Mouse (Mus musculus): ENCODE data around the gene Gm266. TPM values are rescaled to one million over a fixed set of nuclear protein-coding genes. Genes with fewer than 3 reads are reported as not detected.

Gm266 gene
- polyA plus RNA-seq, 1 experiment from 2014 or later: 0.62 TPM

GRCm38 (mm10) chr12:111503063-111503567 is 17.5 kb upstream of the Gm266 start:
- ATAC-seq (ENCODE audit: insufficient read depth): no peak
- Histone ChIP-seq H3K4me1 (replicated peaks) (peaks cover 21% of the 10 kb centered on the region), H3K27ac (replicated peaks) (no peak overlapping the region), H3K4me2 (no peak overlapping the region), H3K27me3 (peaks cover 71% of the 10 kb centered on the region), H3K36me3 (replicated peaks) (no peaks in the 10 kb centered on the region), H3K9me3 (replicated peaks) (no peaks in the 10 kb centered on the region), H3K9ac (no peak overlapping the region), H3K4me3 (replicated peaks) (no peak overlapping the region)
- 43% methylated on average over 12 of the region's 12 CpGs for WGBS (ENCODE audit: insufficient replicate concordance)

DNA sequence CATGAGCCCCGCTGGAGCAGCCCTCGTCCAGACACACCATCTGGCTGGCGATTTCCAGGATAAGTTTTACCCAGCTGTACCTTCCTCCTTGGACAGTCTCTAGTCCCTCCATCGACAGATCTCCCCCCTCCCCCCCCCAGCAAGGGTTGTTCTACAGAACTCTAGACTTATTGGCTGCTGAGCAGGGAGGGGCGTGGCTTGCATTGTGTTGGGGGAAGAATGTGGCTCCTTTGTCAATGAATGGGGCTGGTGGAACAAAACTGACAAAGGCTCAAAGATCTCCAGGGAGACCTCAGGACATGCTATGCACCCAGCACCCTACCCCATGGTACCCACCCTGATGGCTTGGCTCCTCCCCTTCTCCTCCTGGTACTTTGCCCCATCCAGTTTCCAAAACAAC is 15.1 kb upstream of the Gm266 start:
- no peak for ATAC-seq (ENCODE audit: insufficient read depth)
- Histone ChIP-seq H3K4me3 (replicated peaks) (no peak overlapping the region), H3K4me2 (no peak overlapping the region), H3K4me1 (replicated peaks) (peaks cover 12% of the 10 kb centered on the region), H3K9ac (no peak overlapping the region), H3K9me3 (replicated peaks) (no peaks in the 10 kb centered on the region), H3K27me3 (peaks cover 76% of the 10 kb centered on the region), H3K27ac (replicated peaks) (no peak overlapping the region), H3K36me3 (replicated peaks) (no peaks in the 10 kb centered on the region)
- 33% methylated on average over 5 of the region's 5 CpGs for WGBS (ENCODE audit: insufficient replicate concordance)

DNA sequence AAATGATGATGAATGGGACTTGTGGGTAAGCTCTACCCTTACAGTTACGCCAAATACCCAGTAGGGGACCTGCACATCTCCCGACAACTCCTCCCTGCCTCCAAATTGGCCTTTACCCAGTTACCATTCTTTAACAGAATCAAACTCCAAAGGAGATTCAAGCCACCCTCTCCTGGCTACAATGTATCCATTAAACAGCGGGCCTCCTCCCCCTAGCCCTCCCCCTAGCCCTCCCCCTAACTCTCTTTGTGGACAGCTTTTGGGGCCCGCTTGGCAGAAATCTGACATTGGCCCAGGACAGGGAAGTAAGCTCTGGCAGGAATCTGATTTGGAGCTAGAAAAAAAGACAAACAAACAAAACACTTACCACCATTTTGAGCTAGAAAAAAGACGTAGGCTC is 14.0 kb upstream of the Gm266 start:
- 53% methylated on average over 5 of the region's 5 CpGs for WGBS (ENCODE audit: insufficient replicate concordance)
- Histone ChIP-seq H3K4me3 (replicated peaks) (no peak overlapping the region), H3K36me3 (replicated peaks) (no peaks in the 10 kb centered on the region), H3K27ac (replicated peaks) (no peak overlapping the region), H3K4me1 (replicated peaks) (0 out of 2 replicates have a peak, but pooled peaks cover 3% of the 10 kb centered on the region), H3K9me3 (replicated peaks) (no peaks in the 10 kb centered on the region), H3K27me3 (peaks cover 77% of the 10 kb centered on the region), H3K4me2 (no peak overlapping the region), H3K9ac (no peak overlapping the region)
- no peak for ATAC-seq (ENCODE audit: insufficient read depth)

GRCm38 (mm10) chr12:111497076-111497475 is 11.5 kb upstream of the Gm266 start:
- H3K9ac ChIP-seq: no peak overlapping the region
- H3K27me3 ChIP-seq: peaks cover 62% of the 10 kb centered on the region
- no peaks in the 10 kb centered on the region for H3K4me1 ChIP-seq (replicated peaks)
- H3K9me3 ChIP-seq (replicated peaks): no peaks in the 10 kb centered on the region
- H3K4me2 ChIP-seq: no peak overlapping the region
- no peak for ATAC-seq (ENCODE audit: insufficient read depth)
- H3K4me3 ChIP-seq (replicated peaks): no peak overlapping the region
- WGBS (ENCODE audit: insufficient replicate concordance): 29% methylated on average over 2 of the region's 2 CpGs
- H3K27ac ChIP-seq (replicated peaks): no peak overlapping the region
- no peaks in the 10 kb centered on the region for H3K36me3 ChIP-seq (replicated peaks)

DNA sequence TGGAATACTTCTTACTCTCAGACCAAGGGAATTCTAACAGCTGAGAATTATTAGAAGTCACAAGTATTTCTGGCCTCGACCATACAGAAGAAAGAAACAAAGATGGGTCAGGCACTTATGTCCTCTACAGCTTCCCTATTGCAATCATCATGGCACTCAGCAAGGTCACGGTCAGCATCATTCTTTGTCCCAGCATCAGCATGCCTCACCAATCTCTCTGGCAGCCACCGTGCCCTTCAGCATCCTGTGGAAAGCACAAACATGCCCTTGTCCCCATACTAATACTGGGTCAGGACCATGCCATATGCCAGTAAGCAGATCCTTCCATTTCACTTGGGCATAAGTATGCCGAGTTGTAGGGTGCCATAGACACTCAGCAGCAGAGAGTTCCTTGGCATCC is 9.3 kb upstream of the Gm266 start:
- H3K9ac ChIP-seq: no peak overlapping the region
- 55% methylated on average over 4 of the region's 4 CpGs for WGBS (ENCODE audit: insufficient replicate concordance)
- no peak for ATAC-seq (ENCODE audit: insufficient read depth)

DNA sequence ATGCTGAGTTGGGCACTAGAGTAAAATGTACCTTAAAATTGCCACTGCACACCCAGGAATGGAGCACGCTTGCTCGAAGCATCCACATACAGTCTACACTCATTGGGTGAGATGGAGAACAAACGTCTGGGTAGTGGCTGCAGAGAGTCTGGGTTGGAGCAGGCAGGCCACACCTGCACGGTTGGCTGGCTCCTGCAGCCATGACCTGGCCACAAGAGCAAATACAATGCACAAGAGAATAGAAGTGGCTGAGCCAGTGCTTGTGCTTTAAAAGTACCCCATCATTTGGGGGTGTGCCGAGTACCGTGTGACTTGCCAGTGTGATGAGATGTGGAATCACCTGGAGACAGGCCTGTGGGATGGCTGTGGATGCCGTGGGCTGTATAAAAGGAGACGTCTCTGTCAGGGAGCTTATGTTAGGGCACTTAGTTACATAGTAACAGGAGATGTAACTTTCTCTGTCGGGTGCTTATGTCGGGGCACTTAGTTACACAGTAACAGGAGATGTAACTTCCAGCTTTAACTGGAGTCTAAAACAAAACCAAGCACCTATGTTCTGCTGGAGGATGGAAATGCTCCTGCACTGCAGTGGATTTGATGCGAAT is 3.7 kb upstream of the Gm266 start:
- no peaks in the 10 kb centered on the region for H3K36me3 ChIP-seq (replicated peaks)
- H3K4me1 ChIP-seq (replicated peaks): peaks cover 16% of the 10 kb centered on the region
- no peaks in the 10 kb centered on the region for H3K9me3 ChIP-seq (replicated peaks)
- no peak overlapping the region for H3K9ac ChIP-seq
- WGBS (ENCODE audit: insufficient replicate concordance): 59% methylated on average over 11 of the region's 11 CpGs
- peak overlapping the region; percentile 4; the same call in 1 of the 2 replicates for H3K4me2 ChIP-seq
- no peak overlapping the region for H3K27ac ChIP-seq (replicated peaks)
- H3K27me3 ChIP-seq: peaks cover 73% of the 10 kb centered on the region
- 0 out of 2 replicates have a peak, but pooled peaks have one; percentile 28 for ATAC-seq (ENCODE audit: insufficient read depth)
- H3K4me3 ChIP-seq (replicated peaks): no peak overlapping the region

More for the DNA sequence above, 9.3 kb upstream of the Gm266 start:
- Histone ChIP-seq H3K4me3 (replicated peaks) (no peak overlapping the region), H3K27ac (replicated peaks) (no peak overlapping the region), H3K36me3 (replicated peaks) (no peaks in the 10 kb centered on the region), H3K4me1 (replicated peaks) (no peaks in the 10 kb centered on the region), H3K9me3 (replicated peaks) (no peaks in the 10 kb centered on the region), H3K27me3 (peaks cover 54% of the 10 kb centered on the region), H3K4me2 (no peak overlapping the region)

DNA sequence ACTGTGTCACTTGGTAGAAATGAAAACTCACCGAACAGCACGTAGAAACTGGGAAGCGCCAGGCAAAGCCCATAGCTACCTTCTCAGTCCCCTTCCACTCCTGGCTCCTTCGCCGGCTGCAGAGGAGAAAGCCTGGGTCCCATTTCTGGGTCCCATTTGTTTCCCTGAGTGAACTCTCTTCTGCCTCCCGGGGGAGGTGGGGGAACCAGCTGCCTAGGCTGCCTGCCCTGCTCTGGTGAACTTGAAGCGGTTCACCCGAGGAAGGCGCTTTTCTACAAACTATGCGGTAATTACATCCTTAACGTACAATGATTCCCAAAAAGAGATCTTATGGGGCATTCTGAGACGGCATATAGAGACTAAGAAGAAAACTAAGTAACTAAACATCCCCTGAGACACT is 832 bp upstream of the Gm266 start:
- Histone ChIP-seq H3K4me1 (replicated peaks) (peaks cover 16% of the 10 kb centered on the region), H3K4me2 (peak overlapping the region; percentile 62; the same call in 1 of the 2 replicates), H3K4me3 (replicated peaks) (no peak overlapping the region), H3K27me3 (peaks cover 90% of the 10 kb centered on the region), H3K9me3 (replicated peaks) (no peaks in the 10 kb centered on the region), H3K36me3 (replicated peaks) (no peaks in the 10 kb centered on the region), H3K27ac (replicated peaks) (no peak overlapping the region), H3K9ac (no peak overlapping the region)
- 9% methylated on average over 12 of the region's 12 CpGs for WGBS (ENCODE audit: insufficient replicate concordance)
- ATAC-seq (ENCODE audit: insufficient read depth): no peak

- Histone ChIP-seq H3K27me3 (peaks cover 96% of the 10 kb centered on the region), H3K27ac (replicated peaks) (no peak overlapping the region), H3K4me1 (replicated peaks) (peaks cover 16% of the 10 kb centered on the region), H3K9ac (no peak overlapping the region), H3K9me3 (replicated peaks) (no peaks in the 10 kb centered on the region), H3K4me3 (replicated peaks) (peak overlapping the region; percentile 46), H3K4me2 (peak overlapping the region; percentile 62), H3K36me3 (replicated peaks) (no peaks in the 10 kb centered on the region)
- 2% methylated on average over 63 of the region's 63 CpGs for WGBS (ENCODE audit: insufficient replicate concordance)
- ATAC-seq (ENCODE audit: insufficient read depth): no peak
Measured at GRCm38 (mm10) chr12:111485046-111485651, 474 bp downstream of the Gm266 start.

DNA sequence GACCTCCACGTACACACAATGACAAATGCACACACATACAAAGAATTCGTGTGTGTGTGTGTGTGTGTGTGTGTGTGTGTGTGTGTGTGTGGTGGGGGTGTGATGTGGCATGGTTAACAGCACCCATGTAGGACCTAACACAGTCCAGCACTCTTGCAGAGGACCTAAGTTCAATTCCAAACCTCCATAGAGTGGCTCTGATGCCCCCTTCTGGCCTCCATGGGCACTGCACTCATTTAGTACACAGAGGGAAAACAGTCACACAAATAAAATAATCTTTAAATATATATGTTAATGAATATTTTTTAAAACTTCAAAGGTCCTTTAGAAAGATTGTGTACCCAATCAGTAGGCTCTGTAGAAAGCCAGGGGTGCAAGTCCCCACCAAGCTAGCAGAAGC is 5.7 kb downstream of the Gm266 start:
- Histone ChIP-seq H3K27ac (replicated peaks) (no peak overlapping the region), H3K4me1 (replicated peaks) (peaks cover 1% of the 10 kb centered on the region; the same call in 1 of the 2 replicates), H3K9me3 (replicated peaks) (no peaks in the 10 kb centered on the region), H3K4me3 (replicated peaks) (no peak overlapping the region), H3K36me3 (replicated peaks) (no peaks in the 10 kb centered on the region), H3K4me2 (no peak overlapping the region), H3K27me3 (peaks cover 79% of the 10 kb centered on the region), H3K9ac (no peak overlapping the region)
- ATAC-seq (ENCODE audit: insufficient read depth): no peak
- 62% methylated on average over 2 of the region's 2 CpGs for WGBS (ENCODE audit: insufficient replicate concordance)

DNA sequence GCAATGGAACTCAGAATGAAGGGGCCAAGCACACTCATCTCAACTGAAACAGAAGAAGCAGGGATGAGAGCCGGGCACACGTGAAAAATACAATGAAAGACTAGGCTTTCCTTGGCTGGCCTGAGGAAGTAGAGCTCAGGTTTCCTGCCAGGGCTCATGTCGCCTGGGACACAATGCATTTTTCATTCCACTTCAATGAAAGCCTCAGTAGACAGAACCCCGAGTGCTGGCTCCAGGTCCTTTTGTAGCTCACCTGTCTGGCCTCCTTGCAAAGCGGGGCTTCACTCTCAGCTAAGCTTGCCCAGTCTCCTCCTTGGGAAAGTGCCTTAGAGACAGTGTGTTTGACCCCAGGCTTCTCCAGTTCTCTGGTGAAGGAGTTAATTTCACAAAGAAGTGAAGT is 6.7 kb downstream of the Gm266 start:
- 48% methylated on average over 5 of the region's 5 CpGs for WGBS (ENCODE audit: insufficient replicate concordance)
- H3K27me3 ChIP-seq: peaks cover 69% of the 10 kb centered on the region

GRCm38 (mm10) chr12:111474893-111475643 is 10.6 kb downstream of the Gm266 start:
- Histone ChIP-seq H3K9me3 (replicated peaks) (no peaks in the 10 kb centered on the region), H3K4me1 (replicated peaks) (no peaks in the 10 kb centered on the region), H3K4me3 (replicated peaks) (no peak overlapping the region), H3K4me2 (no peak overlapping the region), H3K27me3 (peaks cover 39% of the 10 kb centered on the region), H3K36me3 (replicated peaks) (no peaks in the 10 kb centered on the region), H3K27ac (replicated peaks) (no peak overlapping the region), H3K9ac (no peak overlapping the region)
- ATAC-seq (ENCODE audit: insufficient read depth): no peak
- 40% methylated on average over 8 of the region's 8 CpGs for WGBS (ENCODE audit: insufficient replicate concordance)

More for the DNA sequence above, 6.7 kb downstream of the Gm266 start:
- Histone ChIP-seq H3K4me3 (replicated peaks) (no peak overlapping the region), H3K4me2 (no peak overlapping the region), H3K36me3 (replicated peaks) (no peaks in the 10 kb centered on the region), H3K4me1 (replicated peaks) (no peaks in the 10 kb centered on the region), H3K9ac (no peak overlapping the region), H3K9me3 (replicated peaks) (no peaks in the 10 kb centered on the region), H3K27ac (replicated peaks) (no peak overlapping the region)
- ATAC-seq (ENCODE audit: insufficient read depth): no peak
